Mouse (Mus musculus): ENCODE results near the gene Sec63. TPM values are rescaled to one million over a fixed set of nuclear protein-coding genes. Genes with fewer than 3 reads are reported as not detected.

Gene Sec63
- polyA plus RNA-seq, 1 experiment from 2014 or later: 33.8 TPM

GRCm38 (mm10) chr10:42833871-42834727 is 72.8 kb downstream of the Sec63 start:
- no peak; the same call in 1 of the 2 replicates for ATAC-seq (ENCODE audit: low FRiP score, low read depth)
- Histone ChIP-seq H3K4me3 (no peak overlapping the region), H3K4me1 (no peaks in the 10 kb centered on the region), H3K27ac (no peak overlapping the region), H3K27me3 (replicated peaks) (no peaks in the 10 kb centered on the region), H3K4me2 (replicated peaks) (no peak overlapping the region), H3K9me3 (no peaks in the 10 kb centered on the region), H3K9ac (no peak overlapping the region), H3K36me3 (peaks cover 57% of the 10 kb centered on the region)
- WGBS: 62% methylated on average over 4 of the region's 4 CpGs

DNA sequence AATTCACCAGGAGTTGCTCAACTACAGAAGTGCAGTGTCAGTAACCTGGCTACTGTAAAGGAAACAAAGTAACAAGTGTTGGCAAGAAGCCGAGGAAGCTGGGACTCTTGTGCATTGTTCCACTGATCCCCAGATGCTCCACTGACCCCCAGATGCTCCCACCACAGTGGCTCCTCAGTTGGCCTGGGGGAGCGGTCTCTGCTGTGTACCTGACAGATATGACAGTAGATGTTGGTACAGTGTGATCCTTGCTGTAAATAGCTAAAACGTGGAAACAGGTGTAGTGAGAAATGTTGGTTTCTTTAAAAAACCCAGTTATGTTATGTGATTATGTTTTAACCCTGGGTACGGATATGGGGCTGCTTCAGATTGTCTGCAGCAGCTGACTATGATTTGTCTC is 76.8 kb downstream of the Sec63 start:
- WGBS: 92% methylated on average over 4 of the region's 4 CpGs
- no peaks in the 10 kb centered on the region for H3K4me1 ChIP-seq

GRCm38 (mm10) chr10:42838736-42839135 is 77.4 kb downstream of the Sec63 start:
- Histone ChIP-seq H3K36me3 (peaks cover 40% of the 10 kb centered on the region), H3K27ac (no peak overlapping the region), H3K4me3 (no peak overlapping the region), H3K4me1 (no peaks in the 10 kb centered on the region), H3K27me3 (replicated peaks) (no peaks in the 10 kb centered on the region), H3K9me3 (no peaks in the 10 kb centered on the region), H3K9ac (no peak overlapping the region), H3K4me2 (replicated peaks) (no peak overlapping the region)
- ATAC-seq (ENCODE audit: low FRiP score, low read depth): no peak
- 95% methylated on average over 2 of the region's 2 CpGs for WGBS

More for the DNA sequence above, 76.8 kb downstream of the Sec63 start:
- no peak for ATAC-seq (ENCODE audit: low FRiP score, low read depth)
- H3K4me3 ChIP-seq: no peak overlapping the region
- H3K27me3 ChIP-seq (replicated peaks): no peaks in the 10 kb centered on the region
- H3K9ac ChIP-seq: no peak overlapping the region
- no peak overlapping the region for H3K4me2 ChIP-seq (replicated peaks)
- H3K9me3 ChIP-seq: no peaks in the 10 kb centered on the region
- H3K27ac ChIP-seq: no peak overlapping the region
- peaks cover 41% of the 10 kb centered on the region for H3K36me3 ChIP-seq

- Histone ChIP-seq H3K27me3 (replicated peaks) (no peaks in the 10 kb centered on the region), H3K9me3 (no peaks in the 10 kb centered on the region), H3K4me3 (no peak overlapping the region), H3K27ac (no peak overlapping the region), H3K4me2 (replicated peaks) (no peak overlapping the region), H3K4me1 (no peaks in the 10 kb centered on the region), H3K36me3 (peaks cover 31% of the 10 kb centered on the region), H3K9ac (no peak overlapping the region)
- ATAC-seq (ENCODE audit: low FRiP score, low read depth): no peak
- 95% methylated on average over 11 of the region's 11 CpGs for WGBS
These were observed 78.7 kb downstream of the Sec63 start for GRCm38 (mm10) chr10:42840036-42840435.

GRCm38 (mm10) chr10:42841531-42842195 is 80.4 kb downstream of the Sec63 start:
- ATAC-seq (ENCODE audit: low FRiP score, low read depth): no peak
- Histone ChIP-seq H3K36me3 (peaks cover 19% of the 10 kb centered on the region; the same call in 1 of the 2 replicates), H3K4me3 (no peak overlapping the region), H3K4me2 (replicated peaks) (no peak overlapping the region), H3K9me3 (no peaks in the 10 kb centered on the region), H3K27me3 (replicated peaks) (no peaks in the 10 kb centered on the region), H3K4me1 (no peaks in the 10 kb centered on the region), H3K9ac (no peak overlapping the region), H3K27ac (no peak overlapping the region)
- 66% methylated on average over 16 of the region's 16 CpGs for WGBS

DNA sequence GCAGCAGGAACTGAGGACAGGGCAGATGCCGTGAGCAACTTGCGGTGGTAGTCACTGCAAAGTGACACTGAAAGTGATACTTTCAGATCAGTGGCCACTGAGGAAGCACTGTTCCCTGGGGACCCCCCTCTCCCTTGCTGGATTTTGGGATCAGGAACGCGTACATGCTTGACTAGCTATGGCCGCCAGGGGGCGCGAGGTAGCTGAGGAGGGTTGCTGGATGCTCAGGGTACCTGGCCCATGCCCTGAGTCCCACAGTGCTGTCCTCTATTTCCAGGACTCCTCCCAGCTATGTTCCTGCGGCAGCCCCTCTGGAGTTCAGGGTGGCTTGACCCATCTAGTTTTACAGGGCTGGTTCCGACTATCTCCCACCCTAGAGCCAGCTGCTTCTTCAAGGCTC is 81.1 kb downstream of the Sec63 start:
- ATAC-seq (ENCODE audit: low FRiP score, low read depth): peak; percentile 53; the same call in 1 of the 2 replicates
- no peak overlapping the region for H3K9ac ChIP-seq
- H3K27ac ChIP-seq: no peak overlapping the region
- WGBS: 16% methylated on average over 9 of the region's 9 CpGs
- peaks cover 12% of the 10 kb centered on the region; the same call in 1 of the 2 replicates for H3K36me3 ChIP-seq
- H3K9me3 ChIP-seq: no peaks in the 10 kb centered on the region
- H3K27me3 ChIP-seq (replicated peaks): no peaks in the 10 kb centered on the region
- no peak overlapping the region for H3K4me3 ChIP-seq
- no peaks in the 10 kb centered on the region for H3K4me1 ChIP-seq
- H3K4me2 ChIP-seq (replicated peaks): no peak overlapping the region

DNA sequence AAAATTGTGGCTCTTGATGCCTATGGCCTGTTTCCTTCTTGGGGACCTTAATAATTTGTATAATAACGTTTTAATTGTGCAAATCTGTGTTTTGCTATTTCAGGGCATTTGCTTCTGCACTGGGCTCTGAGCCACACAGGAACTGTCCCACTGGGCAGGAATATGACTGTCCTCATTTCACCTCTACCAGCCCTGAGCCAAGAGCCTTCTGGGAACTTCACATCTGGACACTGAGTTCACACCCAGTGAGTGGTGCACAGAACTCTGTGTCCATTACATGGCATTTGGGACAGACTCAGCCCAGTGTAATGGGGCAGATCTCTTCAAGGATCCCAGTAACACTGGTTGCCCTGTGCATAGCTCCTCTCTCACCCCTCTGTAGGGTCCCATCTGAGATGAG is 82.1 kb downstream of the Sec63 start:
- Histone ChIP-seq H3K9ac (no peak overlapping the region), H3K4me2 (replicated peaks) (no peak overlapping the region), H3K4me1 (no peaks in the 10 kb centered on the region), H3K27ac (no peak overlapping the region), H3K9me3 (no peaks in the 10 kb centered on the region), H3K4me3 (no peak overlapping the region), H3K36me3 (peaks cover 8% of the 10 kb centered on the region; the same call in 1 of the 2 replicates), H3K27me3 (replicated peaks) (no peaks in the 10 kb centered on the region)
- ATAC-seq (ENCODE audit: low FRiP score, low read depth): no peak; the same call in 1 of the 2 replicates
- 90% methylated on average over 1 of the region's 1 CpGs for WGBS

DNA sequence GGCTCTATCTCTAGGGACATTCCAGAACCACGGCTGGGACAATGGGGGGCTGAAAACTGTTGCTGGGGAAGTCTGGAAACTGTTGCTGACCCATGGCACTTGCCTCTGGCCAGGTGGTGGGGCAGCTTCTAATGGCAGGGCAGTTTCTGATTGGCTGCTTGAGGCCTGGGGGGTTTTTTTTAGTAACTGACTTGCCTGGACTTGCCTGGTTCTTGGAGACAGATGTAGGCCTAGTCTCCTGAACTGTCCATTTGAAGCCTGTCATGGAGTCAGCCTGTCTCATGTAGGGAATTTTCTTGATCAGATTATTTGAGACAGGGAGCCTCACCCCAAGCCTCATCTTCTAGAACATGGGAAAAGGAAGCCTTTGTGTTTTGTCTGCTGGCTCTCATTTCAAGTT is 84.2 kb downstream of the Sec63 start:
- Histone ChIP-seq H3K27me3 (replicated peaks) (no peaks in the 10 kb centered on the region), H3K27ac (no peak overlapping the region), H3K36me3 (0 out of 2 replicates have a peak, but pooled peaks cover 4% of the 10 kb centered on the region), H3K9me3 (no peaks in the 10 kb centered on the region), H3K4me3 (no peak overlapping the region), H3K4me2 (replicated peaks) (no peak overlapping the region), H3K4me1 (no peaks in the 10 kb centered on the region), H3K9ac (no peak overlapping the region)
- 64% methylated on average over 1 of the region's 1 CpGs for WGBS
- ATAC-seq (ENCODE audit: low FRiP score, low read depth): no peak

DNA sequence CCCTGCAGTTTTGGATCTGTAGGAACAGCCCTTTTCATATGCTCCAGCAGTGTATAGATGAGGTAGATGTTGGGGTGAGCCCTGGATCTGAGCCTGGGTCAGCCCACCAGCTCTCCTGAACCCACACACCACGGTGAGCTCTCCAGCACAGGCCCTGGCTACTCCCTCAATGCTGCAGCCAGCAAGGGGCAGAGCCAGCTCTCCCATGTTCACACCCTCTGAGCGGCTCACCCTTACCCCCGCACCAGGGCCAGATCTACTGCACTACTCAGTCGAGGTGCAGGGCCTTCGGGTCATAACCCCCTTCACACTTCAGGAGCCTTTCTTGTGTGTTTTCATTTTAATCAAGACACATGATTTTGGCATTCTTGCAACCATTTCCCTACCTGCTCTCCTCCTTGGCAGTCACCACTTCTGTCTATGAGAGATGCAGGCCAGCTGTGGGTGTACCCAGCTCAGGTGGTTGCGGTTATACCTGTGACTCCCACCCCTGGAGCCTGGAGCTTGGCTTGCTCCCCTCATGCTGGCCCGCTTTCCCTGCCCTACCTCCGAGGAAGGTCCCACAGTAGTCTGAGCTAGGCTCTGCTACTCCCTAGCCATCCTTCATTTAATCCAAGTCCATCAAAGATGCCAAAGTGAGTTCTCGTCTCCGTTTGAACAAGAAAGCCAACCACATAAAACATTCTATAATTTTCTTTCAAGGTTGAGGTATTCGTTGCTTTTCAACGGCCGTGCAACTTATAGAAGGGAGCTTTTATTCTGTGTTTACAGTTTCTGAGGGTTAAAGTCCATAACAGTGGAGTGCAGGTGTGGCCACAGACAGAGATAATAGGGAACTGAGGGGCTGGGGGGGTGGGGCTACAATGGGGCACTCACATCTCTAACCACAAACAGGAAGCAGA is 87.1 kb downstream of the Sec63 start:
- no peaks in the 10 kb centered on the region for H3K9me3 ChIP-seq
- ATAC-seq (ENCODE audit: low FRiP score, low read depth): no peak
- 94% methylated on average over 13 of the region's 13 CpGs for WGBS

GRCm38 (mm10) chr10:42849081-42849400 is 87.7 kb downstream of the Sec63 start:
- H3K27ac ChIP-seq: no peak overlapping the region
- H3K27me3 ChIP-seq (replicated peaks): no peaks in the 10 kb centered on the region
- H3K36me3 ChIP-seq: no peaks in the 10 kb centered on the region
- H3K4me1 ChIP-seq: no peaks in the 10 kb centered on the region
- no peak overlapping the region for H3K4me3 ChIP-seq
- WGBS: 90% methylated on average over 7 of the region's 7 CpGs
- no peak overlapping the region for H3K4me2 ChIP-seq (replicated peaks)
- ATAC-seq (ENCODE audit: low FRiP score, low read depth): no peak
- H3K9ac ChIP-seq: no peak overlapping the region
- no peaks in the 10 kb centered on the region for H3K9me3 ChIP-seq

More for the DNA sequence above, 87.1 kb downstream of the Sec63 start:
- Histone ChIP-seq H3K27ac (no peak overlapping the region), H3K4me2 (replicated peaks) (no peak overlapping the region), H3K9ac (no peak overlapping the region), H3K4me1 (no peaks in the 10 kb centered on the region), H3K4me3 (no peak overlapping the region), H3K27me3 (replicated peaks) (no peaks in the 10 kb centered on the region), H3K36me3 (0 out of 2 replicates have a peak, but pooled peaks cover 4% of the 10 kb centered on the region)

DNA sequence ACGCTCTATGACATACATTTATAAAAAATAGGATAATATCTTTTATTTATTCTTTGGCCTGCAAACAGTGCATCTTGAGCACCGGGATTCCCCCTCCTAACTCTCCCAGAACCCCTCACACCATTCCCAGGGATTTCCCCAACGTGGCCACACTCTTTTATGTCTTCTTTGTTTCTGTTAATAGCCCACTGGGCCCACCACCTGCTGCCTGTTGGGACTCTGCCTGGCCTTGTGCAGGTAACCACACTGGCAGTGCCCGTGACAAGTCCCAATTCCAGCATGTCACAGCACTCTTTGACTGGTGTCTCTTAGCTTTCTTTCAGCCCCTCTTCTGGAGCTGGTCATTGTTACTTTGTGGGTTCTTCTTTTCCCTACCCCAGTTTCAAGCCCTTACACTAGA is 93.5 kb downstream of the Sec63 start:
- no peak overlapping the region for H3K9ac ChIP-seq
- H3K9me3 ChIP-seq: no peaks in the 10 kb centered on the region
- H3K4me2 ChIP-seq (replicated peaks): no peak overlapping the region
- no peaks in the 10 kb centered on the region for H3K36me3 ChIP-seq
- H3K4me3 ChIP-seq: no peak overlapping the region
- peaks cover 2% of the 10 kb centered on the region for H3K4me1 ChIP-seq
- H3K27ac ChIP-seq: no peak overlapping the region
- H3K27me3 ChIP-seq (replicated peaks): no peaks in the 10 kb centered on the region
- WGBS: 54% methylated on average over 4 of the region's 4 CpGs
- no peak for ATAC-seq (ENCODE audit: low FRiP score, low read depth)

GRCm38 (mm10) chr10:42855250-42855649 is 94.0 kb downstream of the Sec63 start:
- no peak for ATAC-seq (ENCODE audit: low FRiP score, low read depth)
- no peaks in the 10 kb centered on the region for H3K36me3 ChIP-seq
- H3K4me3 ChIP-seq: no peak overlapping the region
- H3K9me3 ChIP-seq: no peaks in the 10 kb centered on the region
- no peaks in the 10 kb centered on the region for H3K27me3 ChIP-seq (replicated peaks)
- H3K4me1 ChIP-seq: peaks cover 6% of the 10 kb centered on the region
- no peak overlapping the region for H3K4me2 ChIP-seq (replicated peaks)
- WGBS: 57% methylated on average over 5 of the region's 5 CpGs
- H3K9ac ChIP-seq: no peak overlapping the region
- no peak overlapping the region for H3K27ac ChIP-seq
